Mouse (Mus musculus) hindbrain, embryonic 14.5 days (tissue): ENCODE data around the gene Gtf2ird2. TPM values are rescaled to one million over a fixed set of nuclear protein-coding genes. Genes with fewer than 3 reads are reported as not detected.

Source experiments
- ATAC-seq: fragments of 200-750 bp; cut with Nextera tagmentation; 2 replicates; pipeline ENCODE4 v1.8.0; 2017; ENCODE audit warnings: moderate number of reproducible peaks, mild to moderate bottlenecking, moderate TSS enrichment, moderate library complexity; ENCODE audit not compliant: low FRiP score
- DNase-seq: peaks from one replicate; pipeline ENCODE4 v3.0.0-alpha.2; 2015; ENCODE audit warnings: low spot score
- H3K27ac ChIP-seq: fragments of 300-500 bp; sonication (generic); 2 replicates; pipeline ENCODE4 v1.5.1; 2014; ENCODE audit warnings: mild to moderate bottlenecking, moderate library complexity
- H3K27me3 ChIP-seq: fragments of 300-500 bp; sonication (generic); 2 replicates; pipeline ENCODE4 v1.6.1; 2014; ENCODE audit warnings: mild to moderate bottlenecking, low read length, mixed read lengths; ENCODE audit not compliant: control insufficient read depth, insufficient read depth
- H3K36me3 ChIP-seq: fragments of 300-500 bp; sonication (generic); replicated peaks from 2 replicates; pipeline ENCODE4 v1.6.1; 2014; ENCODE audit not compliant: control insufficient read depth, insufficient read depth
- H3K4me1 ChIP-seq: fragments of 300-500 bp; sonication (generic); replicated peaks from 2 replicates; pipeline ENCODE4 v1.6.1; 2014; ENCODE audit warnings: antibody characterized with exemption, low read length, mixed read lengths; ENCODE audit not compliant: control insufficient read depth, insufficient read depth
- H3K4me2 ChIP-seq: fragments of 300-500 bp; sonication (generic); replicated peaks from 2 replicates; pipeline ENCODE4 v1.6.1; 2014; ENCODE audit warnings: mild to moderate bottlenecking, moderate library complexity
- H3K4me3 ChIP-seq: fragments of 300-500 bp; sonication (generic); replicated peaks from 2 replicates; pipeline ENCODE4 v1.5.1; 2014; ENCODE audit warnings: mild to moderate bottlenecking, low read length
- H3K9ac ChIP-seq: fragments of 300-500 bp; sonication (generic); 2 replicates; pipeline ENCODE4 v1.6.1; 2014
- H3K9me3 ChIP-seq: fragments of 300-500 bp; sonication (generic); 2 replicates; pipeline ENCODE4 v1.6.1; 2016; ENCODE audit warnings: low read length; ENCODE audit not compliant: control insufficient read depth
- WGBS: fragments of 180-500 bp; shearing (Covaris S2); extraction: QIAGEN DNeasy Blood & Tissue Kit; methylation state at CpG from one replicate; pipeline ENCODE4 v1.1.7; 2014; 5-methylcytosine and 5-hydroxymethylcytosine counted together
- polyA plus RNA-seq: library from polyadenylated mRNA; unstranded; fragments of >200 nt; fragmentation: Nextera tagmentation; extraction: Ambion mirVana; gene quantifications from 2 replicates; pipeline ENCODE4 v1.2.1, GENCODE M21; 2014

Gtf2ird2 gene
- polyA plus RNA-seq, 1 experiment from 2014 or later, result 11.6 TPM

- 95% methylated on average over 3 of the region's 3 CpGs for WGBS
- no peak overlapping the region for H3K4me2 ChIP-seq
- DNase-seq (no peak), ATAC-seq (no peak)
- H3K9ac ChIP-seq, result no peak overlapping the region
- no peaks in the 10 kb centered on the region for H3K9me3 ChIP-seq
- H3K4me1 ChIP-seq, result no peaks in the 10 kb centered on the region; the same call in 1 of the 2 replicates
- no peak overlapping the region for H3K4me3 ChIP-seq
- no peak overlapping the region for H3K27ac ChIP-seq
- H3K27me3 ChIP-seq, result no peaks in the 10 kb centered on the region
- peaks cover 60% of the 10 kb centered on the region for H3K36me3 ChIP-seq
These were observed 52.4 kb downstream of the Gtf2ird2 start for GRCm38 (mm10) chr5:134236241-134236640.

- no peak overlapping the region for H3K27ac ChIP-seq
- H3K4me3 ChIP-seq, result no peak overlapping the region
- H3K27me3 ChIP-seq, result no peaks in the 10 kb centered on the region
- H3K36me3 ChIP-seq, result peaks cover 66% of the 10 kb centered on the region
- H3K4me2 ChIP-seq, result no peak overlapping the region
- no peaks in the 10 kb centered on the region for H3K9me3 ChIP-seq
- H3K4me1 ChIP-seq, result no peaks in the 10 kb centered on the region; the same call in 1 of the 2 replicates
- no peak for ATAC-seq
- WGBS, result 96% methylated on average over 6 of the region's 6 CpGs
- H3K9ac ChIP-seq, result no peak overlapping the region
- no peak for DNase-seq
These were observed 53.0 kb downstream of the Gtf2ird2 start for GRCm38 (mm10) chr5:134236796-134237195.

- H3K27me3 ChIP-seq, result no peaks in the 10 kb centered on the region
- H3K4me2 ChIP-seq, result no peak overlapping the region
- H3K9ac ChIP-seq, result no peak overlapping the region
- WGBS, result 93% methylated on average over 11 of the region's 11 CpGs
- H3K9me3 ChIP-seq, result no peaks in the 10 kb centered on the region
- peaks cover 73% of the 10 kb centered on the region for H3K36me3 ChIP-seq
- no peak for DNase-seq
- H3K27ac ChIP-seq, result no peak overlapping the region
- no peak for ATAC-seq
- H3K4me3 ChIP-seq, result no peak overlapping the region
- H3K4me1 ChIP-seq, result no peaks in the 10 kb centered on the region; the same call in 1 of the 2 replicates
These were observed 53.7 kb downstream of the Gtf2ird2 start for GRCm38 (mm10) chr5:134237508-134237907.

GRCm38 (mm10) chr5:134237936-134238760 lies 54.3 kb downstream of the Gtf2ird2 start:
- Histone ChIP-seq H3K4me3 (no peak overlapping the region), H3K9me3 (no peaks in the 10 kb centered on the region), H3K9ac (no peak overlapping the region), H3K4me2 (no peak overlapping the region), H3K27ac (0 out of 2 replicates have a peak overlapping the region, but pooled peaks have one; percentile 51), H3K4me1 (no peaks in the 10 kb centered on the region; the same call in 1 of the 2 replicates), H3K36me3 (peaks cover 79% of the 10 kb centered on the region), H3K27me3 (no peaks in the 10 kb centered on the region)
- 50% methylated on average over 28 of the region's 28 CpGs for WGBS
- ATAC-seq, result peak; percentile 31; the same call in 1 of the 2 replicates
- DNase-seq, result no peak

- WGBS, result 81% methylated on average over 5 of the region's 5 CpGs
- Histone ChIP-seq H3K27ac (no peak overlapping the region), H3K36me3 (peaks cover 100% of the 10 kb centered on the region), H3K4me3 (no peak overlapping the region), H3K9me3 (no peaks in the 10 kb centered on the region), H3K4me2 (no peak overlapping the region), H3K4me1 (no peaks in the 10 kb centered on the region; the same call in 1 of the 2 replicates), H3K9ac (no peak overlapping the region), H3K27me3 (no peaks in the 10 kb centered on the region)
- DNase-seq (no peak), ATAC-seq (no peak)
These were observed 58.0 kb downstream of the Gtf2ird2 start for GRCm38 (mm10) chr5:134241831-134242230.

GRCm38 (mm10) chr5:134243661-134244436 lies 60.0 kb downstream of the Gtf2ird2 start:
- H3K4me1 ChIP-seq, result no peaks in the 10 kb centered on the region; the same call in 1 of the 2 replicates
- H3K4me3 ChIP-seq, result no peak overlapping the region
- WGBS, result 95% methylated on average over 26 of the region's 26 CpGs
- H3K9me3 ChIP-seq, result no peaks in the 10 kb centered on the region
- ATAC-seq (no peak), DNase-seq (no peak)
- H3K4me2 ChIP-seq, result no peak overlapping the region
- H3K9ac ChIP-seq, result no peak overlapping the region
- H3K27ac ChIP-seq, result no peak overlapping the region
- H3K36me3 ChIP-seq, result peaks cover 100% of the 10 kb centered on the region
- H3K27me3 ChIP-seq, result no peaks in the 10 kb centered on the region

GRCm38 (mm10) chr5:134244890-134245289 lies 61.1 kb downstream of the Gtf2ird2 start:
- no peak overlapping the region for H3K9ac ChIP-seq
- H3K4me3 ChIP-seq, result no peak overlapping the region
- H3K27me3 ChIP-seq, result no peaks in the 10 kb centered on the region
- H3K4me2 ChIP-seq, result no peak overlapping the region
- peaks cover 100% of the 10 kb centered on the region for H3K36me3 ChIP-seq
- H3K27ac ChIP-seq, result no peak overlapping the region
- no peak for ATAC-seq
- no peaks in the 10 kb centered on the region for H3K4me1 ChIP-seq
- H3K9me3 ChIP-seq, result no peaks in the 10 kb centered on the region
- WGBS, result 97% methylated on average over 5 of the region's 5 CpGs
- DNase-seq, result no peak

- H3K36me3 ChIP-seq, result peaks cover 100% of the 10 kb centered on the region
- no peak for ATAC-seq
- H3K4me1 ChIP-seq, result no peaks in the 10 kb centered on the region
- no peak overlapping the region for H3K4me3 ChIP-seq
- no peak for DNase-seq
- H3K27me3 ChIP-seq, result no peaks in the 10 kb centered on the region
- H3K9ac ChIP-seq, result no peak overlapping the region
- H3K27ac ChIP-seq, result no peak overlapping the region
- 93% methylated on average over 5 of the region's 5 CpGs for WGBS
- no peaks in the 10 kb centered on the region for H3K9me3 ChIP-seq
- H3K4me2 ChIP-seq, result no peak overlapping the region
These were observed 62.3 kb downstream of the Gtf2ird2 start for GRCm38 (mm10) chr5:134246146-134246545.

GRCm38 (mm10) chr5:134248608-134249244 lies 64.9 kb downstream of the Gtf2ird2 start:
- Histone ChIP-seq H3K9me3 (no peaks in the 10 kb centered on the region), H3K27me3 (no peaks in the 10 kb centered on the region), H3K4me2 (no peak overlapping the region), H3K27ac (no peak overlapping the region), H3K4me1 (no peaks in the 10 kb centered on the region), H3K9ac (no peak overlapping the region), H3K4me3 (no peak overlapping the region), H3K36me3 (peaks cover 100% of the 10 kb centered on the region)
- WGBS, result 86% methylated on average over 14 of the region's 14 CpGs
- DNase-seq (no peak), ATAC-seq (no peak)
